Mouse (Mus musculus) heart, postnatal 0 days (tissue): ENCODE results near the gene Ubqln1.

ENCODE experiments used
- CTCF ChIP-seq: IDR thresholded peaks from 2 replicates; pipeline ENCODE4 v1.5.1; 2016; ENCODE audit warnings: antibody characterized with exemption, control low read depth, low read depth
- EP300 ChIP-seq: IDR thresholded peaks from 2 replicates; pipeline ENCODE4 v1.6.1; 2016; ENCODE audit warnings: antibody characterized with exemption, low read depth

DNA sequence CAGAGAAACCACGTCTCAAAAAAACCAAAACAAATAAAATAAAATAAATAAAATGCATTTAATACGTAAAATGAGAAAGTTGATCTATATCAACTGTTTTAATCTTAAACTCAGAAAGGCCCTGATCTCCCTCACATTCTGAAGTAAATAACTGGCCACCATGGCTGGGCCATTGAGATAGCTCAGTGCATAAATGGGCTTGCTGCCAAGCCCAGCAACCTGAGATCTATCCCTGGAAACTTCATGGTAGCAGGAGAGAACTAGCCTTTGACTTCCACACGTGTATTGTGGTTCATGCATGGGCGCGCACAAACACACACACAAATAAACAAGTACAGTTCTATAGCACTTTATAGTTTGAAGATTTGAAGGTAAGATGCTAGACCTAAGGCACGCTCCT is 14.1 kb downstream of the Ubqln1 start:
- TF ChIP-seq CTCF (no peak), EP300 (no peak)
